In genomic region chr12:31421901-31422574, GRCm38 (mm10) we compare ENCODE assay signal across 27 mouse cellular contexts. TPM values are rescaled to one million over a fixed set of nuclear protein-coding genes. Genes with fewer than 3 reads are reported as not detected.
"Had no signal": no experiment of that assay in that cellular context is flagged by ENCODE, and none has a peak within 500 bp of the region (broad histone marks: within the 10 kb centered on the region; RNA-seq: fewer than 3 reads in every experiment).

No protein-coding gene starts in this region.

- H3K9me3 ChIP-seq: heart, embryonic 10.5 days; heart, embryonic 12.5 days; hindbrain, embryonic 12.5 days; kidney, embryonic 15.5 days; limb, embryonic 13.5 days; limb, embryonic 15.5 days; liver, embryonic 12.5 days had no signal

- H3K36me3 ChIP-seq: heart, embryonic 10.5 days; heart, embryonic 12.5 days; hindbrain, embryonic 12.5 days; kidney, embryonic 15.5 days; limb, embryonic 13.5 days; limb, embryonic 15.5 days; liver, embryonic 12.5 days had no signal

- H3K4me1 ChIP-seq: hindbrain, embryonic 12.5 days; kidney, embryonic 15.5 days; limb, embryonic 13.5 days; limb, embryonic 15.5 days; liver, embryonic 12.5 days had no signal

- H3K4me2 ChIP-seq: heart, embryonic 12.5 days; hindbrain, embryonic 12.5 days; hindbrain, embryonic 14.5 days; kidney, embryonic 15.5 days; limb, embryonic 13.5 days; limb, embryonic 15.5 days; liver, embryonic 12.5 days had no signal

- H3K9ac ChIP-seq: forebrain, postnatal 0 days; heart, embryonic 12.5 days; hindbrain, embryonic 12.5 days; hindbrain, embryonic 14.5 days; kidney, embryonic 15.5 days; limb, embryonic 13.5 days; limb, embryonic 15.5 days; liver, embryonic 12.5 days; liver, embryonic 14.5 days had no signal

- ATAC-seq: forebrain, postnatal 0 days; hindbrain, embryonic 16.5 days; inflammation-experienced regulatory T-cells, adult 6 months; liver, embryonic 12.5 days had no signal

- H3K27ac ChIP-seq: gastrocnemius, adult 2 months; heart, embryonic 10.5 days; hindbrain, embryonic 12.5 days; hindbrain, embryonic 14.5 days; kidney, embryonic 15.5 days; kidney, postnatal 0 days; limb, embryonic 13.5 days; limb, embryonic 15.5 days; liver, embryonic 12.5 days; liver, embryonic 14.5 days had no signal

- DNase-seq: forebrain, postnatal 0 days; gastrocnemius, adult 2 months; gastrocnemius, postnatal 10 days; gastrocnemius, postnatal 25 days; heart, adult 18-20 months; heart, postnatal 10 days; heart, postnatal 36 days; kidney, adult 11 months; kidney, adult 2 months; kidney, adult 9 months; kidney, postnatal 14 days; kidney, postnatal 36 days; layer of hippocampus, adult 9-11 months; layer of hippocampus, postnatal 36 days; left cerebral cortex, postnatal 4 days had no signal

- H3K4me3 ChIP-seq: gastrocnemius, adult 2 months; heart, embryonic 10.5 days; heart, embryonic 12.5 days; hindbrain, embryonic 12.5 days; kidney, embryonic 15.5 days; limb, embryonic 13.5 days; limb, embryonic 15.5 days; liver, embryonic 12.5 days had no signal

- H3K27me3 ChIP-seq: heart, embryonic 12.5 days; hindbrain, embryonic 12.5 days; kidney, embryonic 15.5 days; limb, embryonic 13.5 days; limb, embryonic 15.5 days; liver, embryonic 12.5 days had no signal

RNA-seq across cellular contexts. Expression of gene Slc26a3, which starts 31.4 kb away (rescaled TPM):
- polyA plus RNA-seq: forebrain, postnatal 0 days; hindbrain, embryonic 12.5 days; hindbrain, embryonic 14.5 days; inflammation-experienced regulatory T-cells, adult 6 months; liver, embryonic 12.5 days had no signal
